Mouse (Mus musculus) CH12.LX (cell line): ENCODE results near the gene Pptc7. TPM values are rescaled to one million over a fixed set of nuclear protein-coding genes. Genes with fewer than 3 reads are reported as not detected.
A peak's percentile ranks its signal among the peaks of the same experiment; 100 is the strongest.

Experiments used
- DNase-seq: peaks from one replicate; pipeline ENCODE4 v3.0.0-alpha.2; 2013; ENCODE audit errors: extremely low read depth
- H3K27ac ChIP-seq: 2 replicates; pipeline ENCODE4 v1.5.1; 2012; ENCODE audit warnings: low read depth, mild to moderate bottlenecking, control low read depth, moderate library complexity; ENCODE audit not compliant: insufficient read depth
- H3K27me3 ChIP-seq: replicated peaks from 2 replicates; pipeline ENCODE3; 2012; ENCODE audit warnings: inconsistent platforms
- H3K36me3 ChIP-seq, 2 experiments: replicated peaks in 1 of 2; 2 replicates each; pipeline versions ENCODE3 to v1.6.1; 2012; ENCODE audit warnings: inconsistent platforms in 1 of 2, low read length in 1 of 2, mild to moderate bottlenecking in 1 of 2, mixed read lengths in 1 of 2, moderate library complexity in 1 of 2; ENCODE audit not compliant: control insufficient read depth in 1 of 2, insufficient read depth in 1 of 2
- H3K4me1 ChIP-seq, 2 experiments: 2 replicates each; pipeline ENCODE4 v1.6.1; 2012; ENCODE audit warnings: inconsistent platforms in 1 of 2, moderate library complexity in 1 of 2; ENCODE audit not compliant: insufficient read depth in 2 of 2, control insufficient read depth in 1 of 2
- H3K4me2 ChIP-seq: 2 replicates; pipeline ENCODE4 v1.6.1; 2012; ENCODE audit warnings: low read depth, mild to moderate bottlenecking, control low read depth; ENCODE audit not compliant: poor library complexity, insufficient read depth, severe bottlenecking
- H3K4me3 ChIP-seq, 3 experiments: fragments of 150-350 bp in 1 of 3; sonication (generic) in 1 of 3; replicated peaks in 1 of 3; 2 replicates each; pipeline versions ENCODE3 to v1.5.1; 2011 to 2012; ENCODE audit warnings: low read depth in 2 of 3, low read length in 2 of 3, mild to moderate bottlenecking in 2 of 3, moderate library complexity in 2 of 3, control low read depth in 1 of 3, improper control_type of control experiment in 1 of 3, inconsistent platforms in 1 of 3, mixed read lengths in 1 of 3; ENCODE audit not compliant: poor library complexity in 1 of 3
- H3K79me2 ChIP-seq: replicated peaks from 2 replicates; pipeline ENCODE4 v1.6.1; 2012; ENCODE audit warnings: mild to moderate bottlenecking, moderate library complexity; ENCODE audit not compliant: control insufficient read depth, poor library complexity, insufficient read depth, severe bottlenecking; ENCODE audit errors: extremely low read depth
- H3K9ac ChIP-seq: 2 replicates; pipeline ENCODE4 v1.6.1; 2012; ENCODE audit warnings: low read depth, mild to moderate bottlenecking, control low read depth, moderate library complexity; ENCODE audit not compliant: insufficient read depth
- H3K9me3 ChIP-seq: replicated peaks from 2 replicates; pipeline ENCODE3; 2012; ENCODE audit warnings: low read length, inconsistent platforms, mixed read lengths
- CHD1 ChIP-seq: IDR thresholded peaks from 2 replicates; pipeline ENCODE4 v1.6.1; 2012; ENCODE audit warnings: low read depth, low read length, improper control_type of control experiment, inconsistent platforms
- E2F4 ChIP-seq: IDR thresholded peaks from 2 replicates; pipeline ENCODE4 v1.6.1; 2011; ENCODE audit warnings: low read depth, low read length, improper control_type of control experiment; ENCODE audit not compliant: insufficient replicate concordance
- ELF1 ChIP-seq: IDR thresholded peaks from 2 replicates; pipeline ENCODE4 v1.6.1; 2014; ENCODE audit warnings: low read depth, mild to moderate bottlenecking, inconsistent platforms, low read length, improper control_type of control experiment
- ETS1 ChIP-seq: conservative IDR thresholded peaks from 2 replicates; pipeline ENCODE4 v1.6.1; 2012; ENCODE audit warnings: low read depth, mild to moderate bottlenecking, inconsistent platforms, low read length, improper control_type of control experiment, moderate library complexity
- GABPA ChIP-seq: IDR thresholded peaks from 2 replicates; pipeline ENCODE4 v1.6.1; 2012; ENCODE audit warnings: low read depth, low read length, improper control_type of control experiment, inconsistent platforms; ENCODE audit not compliant: insufficient replicate concordance
- IRF4 ChIP-seq: IDR thresholded peaks from 2 replicates; pipeline ENCODE4 v1.6.1; 2014; ENCODE audit warnings: low read depth, mild to moderate bottlenecking, inconsistent platforms, low read length, improper control_type of control experiment
- JUND ChIP-seq: conservative IDR thresholded peaks from 2 replicates; pipeline ENCODE4 v1.6.1; 2011; ENCODE audit warnings: low read depth, low read length, improper control_type of control experiment
- KAT2A ChIP-seq: IDR thresholded peaks from 2 replicates; pipeline ENCODE4 v1.6.1; 2012; ENCODE audit warnings: low read length, improper control_type of control experiment, inconsistent platforms; ENCODE audit not compliant: insufficient replicate concordance
- MAFK ChIP-seq: IDR thresholded peaks from 2 replicates; pipeline ENCODE4 v1.6.1; 2011; ENCODE audit warnings: low read length, improper control_type of control experiment; ENCODE audit not compliant: insufficient replicate concordance
- MAZ ChIP-seq: IDR thresholded peaks from 2 replicates; pipeline ENCODE4 v1.6.1; 2012; ENCODE audit warnings: low read depth, mild to moderate bottlenecking, inconsistent platforms, low read length, improper control_type of control experiment, moderate library complexity
- MEF2A ChIP-seq: IDR thresholded peaks from 2 replicates; pipeline ENCODE4 v1.6.1; 2014; ENCODE audit warnings: low read depth, mild to moderate bottlenecking, inconsistent platforms, low read length, improper control_type of control experiment, borderline replicate concordance
- NRF1 ChIP-seq: IDR thresholded peaks from 2 replicates; pipeline ENCODE4 v1.6.1; 2014; ENCODE audit warnings: low read depth, mild to moderate bottlenecking, inconsistent platforms, low read length, improper control_type of control experiment, moderate library complexity
- PAX5 ChIP-seq: IDR thresholded peaks from 2 replicates; pipeline ENCODE4 v1.6.1; 2012; ENCODE audit warnings: low read length, inconsistent platforms, mixed read lengths
- POLR2AphosphoS2 ChIP-seq: IDR thresholded peaks from 2 replicates; pipeline ENCODE4 v1.6.1; 2011; ENCODE audit warnings: low read depth, low read length, improper control_type of control experiment
- SIN3A ChIP-seq: IDR thresholded peaks from 2 replicates; pipeline ENCODE4 v1.6.1; 2012; ENCODE audit warnings: low read length, improper control_type of control experiment, inconsistent platforms
- ZC3H11A ChIP-seq: IDR thresholded peaks from 2 replicates; pipeline ENCODE4 v1.6.1; 2012; ENCODE audit warnings: low read depth, mild to moderate bottlenecking, inconsistent platforms, low read length, improper control_type of control experiment
- ZKSCAN1 ChIP-seq: IDR thresholded peaks from 2 replicates; pipeline ENCODE4 v1.6.1; 2012; ENCODE audit warnings: low read depth, inconsistent platforms, low read length, improper control_type of control experiment, borderline replicate concordance
- dilution Hi-C: fragments of 300-500 bp; cut with MboI; formaldehyde crosslinking; loops from 2 replicates; pipeline ENCODE4 v1.14.3; 2020; ENCODE audit warnings: low sequenced_read_pairs; ENCODE audit not compliant: extremely low pct_unique_long_range_greater_than_20kb, extremely low pct_ligation_motif_present
- in situ Hi-C: fragments of 300-500 bp; cut with MboI; formaldehyde crosslinking; loops from 3 replicates; pipeline ENCODE4 v1.14.3; 2019; ENCODE audit warnings: low sequenced_read_pairs, low pct_ligation_motif_present, low pct_unique_long_range_greater_than_20kb, mixed read lengths
- polyA plus RNA-seq: library from polyadenylated mRNA; unstranded; fragments of >175 nt; gene quantifications from 2 replicates; pipeline ENCODE4 v1.2.1, GENCODE M21; 2012; ENCODE audit warnings: low read depth; ENCODE audit not compliant: insufficient read length
- total RNA-seq, 2 experiments: library from RNA; depleted of rRNA; stranded (reverse); fragments of 300-350 nt in 1 of 2; fragments of >200 nt in 1 of 2; gene quantifications; 2 replicates each; pipeline ENCODE4 v1.2.3; 2012 to 2014

Gene Pptc7
- total and polyA plus RNA-seq, 3 experiments = 17.1 to 25.9 (median 23.6) TPM

- dilution Hi-C loops = no loop called here
- peaks cover 4 to 57% of the 10 kb centered on the region in 2 experiments for H3K36me3 ChIP-seq
- H3K4me1 ChIP-seq = peaks cover 0 to 6% of the 10 kb centered on the region in 2 experiments; a peak in 1 of 4 replicates
- no peak for DNase-seq
- H3K4me3 ChIP-seq = no peak overlapping the region
- no peak overlapping the region for H3K9ac ChIP-seq
- no peak overlapping the region for H3K4me2 ChIP-seq
- no peak overlapping the region for H3K27ac ChIP-seq
- TF ChIP-seq GABPA (no peak), ETS1 (no peak), NRF1 (no peak), E2F4 (no peak), PAX5 (no peak), MEF2A (no peak), JUND (no peak), ZKSCAN1 (no peak), IRF4 (no peak), SIN3A (no peak), KAT2A (no peak), CHD1 (no peak), ZC3H11A (no peak), POLR2AphosphoS2 (no peak)
- H3K27me3 ChIP-seq = no peaks in the 10 kb centered on the region
- in situ Hi-C loops = no loop called here
- no peaks in the 10 kb centered on the region for H3K79me2 ChIP-seq
- no peaks in the 10 kb centered on the region for H3K9me3 ChIP-seq
Measured at GRCm38 (mm10) chr5:122334682-122335081, 50.5 kb downstream of the Pptc7 start.

- Histone ChIP-seq H3K4me2 (no peak overlapping the region), H3K9me3 (peaks cover 3% of the 10 kb centered on the region), H3K9ac (no peak overlapping the region), H3K36me3 (peaks cover 4 to 60% of the 10 kb centered on the region in 2 experiments), H3K27me3 (no peaks in the 10 kb centered on the region), H3K27ac (no peak overlapping the region), H3K4me1 (peaks cover 0 to 6% of the 10 kb centered on the region in 2 experiments; a peak in 1 of 4 replicates), H3K79me2 (no peaks in the 10 kb centered on the region), H3K4me3 (no peak overlapping the region)
- no peak for DNase-seq
- in situ Hi-C loops (no loop called here), dilution Hi-C loops (no loop called here)
- no peak for TF ChIP-seq MAZ
- no peak for TF ChIP-seq ELF1
- TF ChIP-seq MAFK = peak; percentile 71; the same call in 1 of the 2 replicates
- no peak for TF ChIP-seq ZKSCAN1
- no peak for TF ChIP-seq PAX5
- TF ChIP-seq CHD1 = no peak
Measured at GRCm38 (mm10) chr5:122336554-122337294, 52.6 kb downstream of the Pptc7 start.
